Mouse (Mus musculus) CD8-positive naive resting alpha-beta T cell, adult 2 months (primary cell): Measurements from ENCODE around the gene Arid3b.
A peak's percentile ranks its signal among the peaks of the same experiment; 100 is the strongest.
"Not testable (repeated sequence)": the region's sequence is repeated elsewhere in the genome, so short reads cannot be mapped to it uniquely, and the experiment has no call there.

Source experiments
- DNase-seq, 2 experiments: peaks; one replicate each; pipeline ENCODE4 v3.0.0; 2022; ENCODE audit warnings: low read depth in 2 of 2, low spot score in 2 of 2

Arid3b gene

GRCm38 (mm10) chr9:57836581-57837170 lies at the start of gene Arid3b:
Arid3b (minus strand) TSS chr9:57836793.
- peak; percentile 89 to 90 for DNase-seq

DNA sequence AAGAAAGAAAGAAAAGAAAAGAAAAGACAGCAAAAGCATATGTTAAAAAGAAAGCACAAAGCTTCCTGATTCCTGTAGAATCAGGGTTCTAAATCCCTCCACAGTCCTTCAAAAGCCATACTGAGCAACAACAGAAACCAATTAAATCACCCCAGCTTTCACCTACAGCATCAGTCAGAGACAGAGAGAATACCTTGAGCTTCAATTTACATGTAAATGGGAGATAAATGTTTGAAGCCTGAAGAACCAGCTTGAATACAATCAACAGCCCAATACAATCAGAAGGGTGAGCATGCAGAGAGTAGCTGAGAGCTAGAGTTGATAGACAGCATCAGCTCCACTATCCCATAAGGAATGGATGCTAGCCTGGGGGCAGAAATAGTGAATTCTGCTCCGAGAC lies 46.8 kb upstream of the Arid3b start:
- DNase-seq = no peak

DNA sequence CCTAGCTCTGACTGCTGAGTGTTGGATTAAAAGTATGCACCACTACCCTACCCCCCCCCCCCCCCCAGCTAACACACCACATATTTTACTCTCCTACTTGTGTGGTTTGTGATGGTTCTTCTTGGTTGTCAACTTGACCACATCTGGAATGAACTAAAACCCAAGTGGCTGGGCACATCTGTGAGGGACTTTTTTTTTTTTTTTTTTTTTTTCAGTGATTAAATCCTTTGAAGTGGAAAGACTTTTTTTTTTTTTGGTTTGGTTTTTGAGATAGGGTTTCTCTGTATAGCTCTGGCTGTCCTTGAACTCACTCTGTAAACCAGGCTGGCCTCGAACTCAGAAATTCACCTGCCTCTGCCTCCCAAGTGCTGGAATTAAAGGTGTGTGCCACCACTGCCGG lies 45.2 kb upstream of the Arid3b start:
- DNase-seq = not testable (repeated sequence)

GRCm38 (mm10) chr9:57880278-57880677 lies 43.7 kb upstream of the Arid3b start:
- DNase-seq = no peak

DNA sequence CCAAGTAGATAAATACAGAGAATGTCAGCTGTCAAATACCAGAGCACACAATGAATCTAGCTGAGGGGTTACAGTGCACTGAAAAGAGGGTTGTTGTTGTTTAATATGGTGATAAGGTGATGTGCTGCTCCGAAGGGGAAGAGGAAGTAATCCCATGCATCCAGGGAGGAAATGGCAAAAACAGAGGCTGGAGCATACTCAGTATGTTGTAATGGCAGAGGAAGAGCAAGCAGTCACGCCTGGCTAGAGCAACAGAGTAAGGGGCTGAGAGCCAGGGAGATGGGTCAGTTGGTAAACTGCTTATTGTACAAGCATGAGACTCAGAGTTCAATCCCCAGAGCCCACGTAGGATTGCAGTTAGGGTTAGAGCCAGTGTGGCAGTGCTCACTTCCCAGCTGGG lies 42.6 kb upstream of the Arid3b start:
- no peak for DNase-seq

- no peak for DNase-seq
Measured at GRCm38 (mm10) chr9:57874994-57875393, 38.4 kb upstream of the Arid3b start.

DNA sequence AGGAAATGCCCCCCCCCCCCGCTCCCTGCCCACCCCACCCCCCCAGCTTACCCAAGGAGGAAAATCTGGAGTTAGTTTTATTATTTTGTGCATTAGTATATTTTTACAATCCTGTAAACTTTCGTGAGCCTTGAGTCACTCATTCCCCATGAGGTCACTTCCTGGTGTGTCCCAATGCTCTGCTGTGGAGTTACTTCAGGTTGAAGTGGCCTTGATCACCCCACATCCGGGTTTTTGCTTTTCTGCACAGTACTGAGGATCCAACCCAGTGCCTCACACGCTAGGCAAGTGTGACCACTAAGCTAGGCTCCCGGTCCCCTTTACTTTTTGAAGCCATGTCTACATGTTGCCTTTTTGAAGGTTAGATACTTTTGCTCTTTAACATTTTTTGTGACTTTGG lies 37.5 kb upstream of the Arid3b start:
- DNase-seq = no peak

DNA sequence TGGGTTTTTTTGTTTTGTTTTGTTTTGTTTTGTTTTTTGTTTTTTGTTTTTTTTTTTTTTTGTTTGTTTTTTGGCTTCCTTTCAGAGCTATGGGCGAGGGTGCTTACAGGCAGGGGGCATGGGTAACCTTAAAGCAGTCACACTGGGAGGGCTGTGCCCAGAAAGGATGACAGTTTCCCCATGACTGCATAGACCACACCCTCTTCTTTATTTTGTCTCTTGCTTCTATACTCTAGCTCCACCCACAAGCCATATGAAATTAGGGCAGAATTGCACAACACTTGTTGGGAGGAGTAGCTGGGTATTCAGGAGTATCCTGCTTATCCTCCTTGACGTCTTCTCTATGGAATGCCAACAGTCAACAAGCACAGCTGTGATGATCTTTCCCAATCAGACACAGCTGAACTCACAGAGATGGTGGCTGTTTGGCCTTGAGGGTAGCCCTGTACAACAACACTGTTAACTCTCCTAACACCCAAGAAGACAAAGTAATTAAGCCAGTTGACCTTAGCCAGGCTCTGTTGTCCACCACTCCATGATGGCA lies 33.8 kb upstream of the Arid3b start:
- no peak for DNase-seq

GRCm38 (mm10) chr9:57868767-57869166 lies 32.2 kb upstream of the Arid3b start:
- no peak for DNase-seq

GRCm38 (mm10) chr9:57867880-57868279 lies 31.3 kb upstream of the Arid3b start:
- DNase-seq = no peak

DNA sequence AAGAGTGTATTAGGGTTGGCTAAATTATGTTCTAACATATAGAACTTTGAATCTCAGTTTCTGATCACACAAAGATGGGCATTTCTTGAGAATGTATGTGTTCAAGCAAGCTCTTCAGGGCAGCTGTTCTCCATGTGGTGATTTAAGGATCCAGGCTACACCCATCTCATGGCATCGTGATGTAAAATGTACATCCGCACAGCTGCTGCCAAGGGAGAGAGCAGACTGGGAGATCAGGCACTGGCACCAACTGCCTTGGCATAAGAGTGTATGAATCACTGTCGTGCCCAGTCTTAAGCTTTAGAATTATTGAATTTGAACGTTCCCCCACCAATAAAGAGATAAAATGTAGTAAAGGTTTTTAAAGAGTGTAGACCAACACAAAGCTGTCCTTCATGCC lies 30.6 kb upstream of the Arid3b start:
- DNase-seq = no peak

GRCm38 (mm10) chr9:57866530-57866929 lies 29.9 kb upstream of the Arid3b start:
- DNase-seq = no peak

- no peak for DNase-seq
Measured at GRCm38 (mm10) chr9:57864336-57864735, 27.7 kb upstream of the Arid3b start.

- peak; percentile 50 to 65 for DNase-seq
Measured at GRCm38 (mm10) chr9:57861951-57862471, 25.4 kb upstream of the Arid3b start.

DNA sequence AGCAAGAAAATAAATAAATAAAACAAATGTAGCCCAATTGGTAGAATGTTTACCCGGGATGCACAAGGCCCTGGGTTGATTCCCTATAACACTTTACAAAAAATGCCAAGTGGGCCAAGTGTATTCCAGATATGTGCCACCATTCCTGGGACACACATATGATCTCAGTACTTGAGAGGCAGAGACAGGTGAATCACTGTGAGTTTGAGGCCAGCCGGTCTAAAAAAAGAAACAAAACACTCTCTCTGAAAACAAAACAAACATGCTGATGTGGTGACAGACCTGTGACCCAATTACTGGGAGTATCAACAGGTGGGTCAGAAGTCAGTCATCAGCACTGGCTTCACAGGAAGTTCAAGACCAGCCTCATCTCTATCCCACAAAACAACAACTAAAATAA lies 19.9 kb upstream of the Arid3b start:
- DNase-seq = no peak

DNA sequence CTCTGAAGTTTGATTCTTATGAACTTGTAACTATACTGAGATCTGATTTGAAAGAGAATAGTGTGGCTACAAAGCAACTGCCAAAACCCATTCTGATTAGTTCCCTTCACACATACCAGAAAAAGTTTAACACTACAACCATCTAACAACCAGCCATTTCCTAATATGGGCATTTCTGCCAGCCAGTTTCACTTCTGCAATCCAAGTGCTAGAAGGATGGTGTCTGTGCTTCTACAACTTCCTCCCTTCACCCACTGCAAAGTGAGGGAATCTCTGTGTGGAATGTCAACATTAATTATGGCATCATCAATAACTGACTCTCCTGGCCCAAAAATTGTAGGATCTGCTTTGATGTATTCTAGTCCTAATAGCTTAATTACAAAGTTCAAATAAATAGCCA lies 17.7 kb upstream of the Arid3b start:
- DNase-seq = no peak

- no peak for DNase-seq
Measured at GRCm38 (mm10) chr9:57839032-57839431, 2.4 kb upstream of the Arid3b start.

- no peak for DNase-seq
Measured at GRCm38 (mm10) chr9:57835841-57836514, 615 bp downstream of the Arid3b start.

DNA sequence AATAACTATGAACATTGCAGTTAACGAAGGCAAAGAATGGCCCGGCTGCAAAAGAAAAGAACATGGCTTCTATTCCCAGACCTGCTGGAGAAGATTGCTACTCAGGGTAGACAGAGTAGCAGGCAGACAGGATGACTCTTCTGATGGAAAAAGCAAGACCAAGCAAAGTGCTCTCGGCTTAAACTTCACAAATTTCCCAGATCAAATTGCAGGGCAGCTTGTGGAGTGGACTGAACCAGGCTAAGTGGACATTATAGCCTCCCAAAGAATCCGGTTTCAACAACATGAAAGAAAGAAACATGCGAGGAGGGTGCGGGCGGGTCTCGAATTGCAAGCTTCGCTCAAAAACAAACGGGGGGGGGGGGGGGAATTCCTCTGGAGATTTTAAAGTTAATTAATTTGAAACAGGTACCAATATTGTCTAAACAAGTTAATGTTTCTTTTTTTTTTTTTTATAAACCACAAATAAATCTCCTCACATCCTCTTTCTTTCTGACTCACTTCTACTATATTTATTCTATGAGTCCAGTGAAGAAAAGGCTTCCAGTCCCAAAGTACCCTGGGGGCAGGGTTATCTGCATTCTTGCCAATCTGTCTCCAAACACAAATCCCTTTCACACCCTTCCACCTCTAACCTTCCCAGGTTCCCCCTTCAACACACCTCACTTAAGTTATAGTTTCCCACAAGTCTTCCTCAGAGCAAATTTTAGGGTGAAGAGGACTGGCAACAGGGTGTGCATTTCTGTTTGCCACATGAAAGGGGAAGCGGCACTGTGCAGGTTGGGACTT lies 1.8 kb downstream of the Arid3b start:
- no peak for DNase-seq

GRCm38 (mm10) chr9:57833762-57834471 lies 2.7 kb downstream of the Arid3b start:
- DNase-seq = no peak
